Mouse (Mus musculus): ENCODE results near the gene Atg5. TPM values are rescaled to one million over a fixed set of nuclear protein-coding genes. Genes with fewer than 3 reads are reported as not detected.
"Not testable (repeated sequence)": the region's sequence is repeated elsewhere in the genome, so short reads cannot be mapped to it uniquely, and the experiment has no call there.

Atg5 gene
- polyA plus RNA-seq (2016; fragmentation: Nextera tagmentation; extraction: Ambion mirVana), result 47.0 and 49.2 TPM in 2 replicates

GRCm38 (mm10) chr10:44268145-44268860 lies at the start of gene Atg5:
Atg5 (plus strand) TSS chr10:44268358.
- under 1% methylated on average over 63 of the region's 63 CpGs for WGBS

DNA sequence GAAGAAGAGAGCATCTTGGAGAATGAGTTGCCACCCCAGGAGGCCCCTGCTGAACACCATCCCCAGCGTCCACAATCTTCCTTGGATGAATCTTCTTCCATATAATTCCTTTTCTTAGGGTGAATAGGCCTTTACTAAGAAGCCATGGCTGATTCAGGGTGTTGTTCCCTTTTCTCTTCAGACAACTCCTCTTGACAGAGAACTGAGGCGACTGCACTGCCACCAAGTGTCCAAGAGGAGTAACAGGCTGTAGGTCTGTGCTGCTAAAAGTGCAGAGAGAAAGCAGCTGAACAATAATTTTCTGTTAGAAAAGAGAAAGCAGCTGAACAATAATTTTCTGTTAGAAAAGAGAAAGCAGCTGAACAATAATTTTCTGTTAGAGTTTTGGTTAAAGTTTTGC lies 49.1 kb upstream of the Atg5 start:
- not testable (repeated sequence) for H3K27me3 ChIP-seq; H3K4me1 ChIP-seq; H3K27ac ChIP-seq; H3K9ac ChIP-seq; H3K9me3 ChIP-seq; H3K4me2 ChIP-seq (replicated peaks); H3K36me3 ChIP-seq; H3K4me3 ChIP-seq; ATAC-seq (ENCODE audit: insufficient number of reproducible peaks, insufficient read depth, low FRiP score, low TSS enrichment)
- WGBS, result 5% methylated on average over 2 of the region's 2 CpGs

More at GRCm38 (mm10) chr10:44268145-44268860, at the start of gene Atg5:
- Histone ChIP-seq H3K4me3 (peak within 1 kb of the TSS; percentile 90), H3K27ac (peak within 1 kb of the TSS; percentile 92), H3K36me3 (no peaks in the 10 kb centered on the region), H3K4me2 (replicated peaks) (peak within 1 kb of the TSS; percentile 73), H3K27me3 (no peaks in the 10 kb centered on the region), H3K4me1 (peaks cover 15% of the 10 kb centered on the region), H3K9ac (peak within 1 kb of the TSS; percentile 88), H3K9me3 (no peaks in the 10 kb centered on the region)
- peak; percentile 98 for ATAC-seq (ENCODE audit: insufficient number of reproducible peaks, insufficient read depth, low FRiP score, low TSS enrichment)

DNA sequence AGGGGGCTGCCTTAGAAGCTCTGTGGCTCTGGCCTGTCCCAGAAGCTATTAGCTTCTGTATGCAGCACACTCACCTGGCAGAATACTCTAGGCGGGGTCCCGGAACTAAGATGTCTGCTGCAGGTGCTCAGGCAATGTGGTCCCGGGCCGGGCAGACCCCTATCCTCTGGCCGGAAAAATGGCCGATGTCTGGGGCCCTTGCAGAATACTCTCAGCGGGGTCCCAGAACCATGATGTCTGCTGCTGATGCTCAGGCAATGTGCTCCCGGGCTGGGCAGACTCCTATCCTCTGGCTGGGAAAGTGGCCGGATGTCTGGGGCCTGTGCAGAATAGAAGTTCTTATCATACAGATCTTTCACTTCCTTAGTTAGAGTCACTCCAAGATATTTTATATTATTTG lies 43.8 kb upstream of the Atg5 start:
- Histone ChIP-seq H3K27me3 (no peaks in the 10 kb centered on the region), H3K9me3 (no peaks in the 10 kb centered on the region), H3K4me3 (no peak overlapping the region), H3K9ac (no peak overlapping the region), H3K4me1 (no peaks in the 10 kb centered on the region), H3K27ac (no peak overlapping the region), H3K36me3 (no peaks in the 10 kb centered on the region), H3K4me2 (replicated peaks) (no peak overlapping the region)
- WGBS, result 93% methylated on average over 9 of the region's 9 CpGs
- ATAC-seq (ENCODE audit: insufficient number of reproducible peaks, insufficient read depth, low FRiP score, low TSS enrichment), result no peak

DNA sequence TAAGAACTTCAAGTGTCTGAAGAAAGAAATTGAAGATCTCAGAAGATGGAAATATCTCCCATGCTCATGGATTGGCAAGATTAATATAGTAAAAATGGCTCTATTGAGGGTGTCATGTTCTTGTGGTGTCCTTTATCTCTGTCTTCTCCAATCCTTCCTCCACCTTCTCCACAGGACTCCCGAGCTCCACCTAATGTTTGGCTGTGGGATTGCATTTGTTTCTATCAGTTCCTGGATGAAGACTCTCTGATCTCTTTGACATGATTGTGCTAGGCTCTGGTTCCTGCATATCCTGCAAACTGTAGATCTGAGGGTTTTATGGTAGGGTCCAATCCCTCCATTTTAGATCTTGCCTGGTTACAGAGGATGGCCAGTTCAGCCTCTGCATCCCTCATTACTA lies 34.8 kb upstream of the Atg5 start:
- H3K4me3 ChIP-seq; H3K9me3 ChIP-seq; H3K9ac ChIP-seq; H3K36me3 ChIP-seq; ATAC-seq (ENCODE audit: insufficient number of reproducible peaks, insufficient read depth, low FRiP score, low TSS enrichment); H3K27ac ChIP-seq; H3K4me1 ChIP-seq; H3K4me2 ChIP-seq (replicated peaks); H3K27me3 ChIP-seq: not testable (repeated sequence)
- WGBS, result 7% methylated on average over 1 of the region's 1 CpGs

- not testable (repeated sequence) for H3K36me3 ChIP-seq; H3K4me2 ChIP-seq (replicated peaks); H3K27ac ChIP-seq; ATAC-seq (ENCODE audit: insufficient number of reproducible peaks, insufficient read depth, low FRiP score, low TSS enrichment); H3K4me3 ChIP-seq; H3K27me3 ChIP-seq; H3K9me3 ChIP-seq; H3K4me1 ChIP-seq; H3K9ac ChIP-seq
- WGBS, result 39% methylated on average over 7 of the region's 7 CpGs
These were observed 32.9 kb upstream of the Atg5 start for GRCm38 (mm10) chr10:44235298-44235697.

GRCm38 (mm10) chr10:44256624-44257023 lies 11.5 kb upstream of the Atg5 start:
- H3K4me3 ChIP-seq, result no peak overlapping the region
- H3K36me3 ChIP-seq, result no peaks in the 10 kb centered on the region
- no peaks in the 10 kb centered on the region for H3K4me1 ChIP-seq
- no peak overlapping the region for H3K4me2 ChIP-seq (replicated peaks)
- WGBS, result 38% methylated on average over 7 of the region's 7 CpGs
- ATAC-seq (ENCODE audit: insufficient number of reproducible peaks, insufficient read depth, low FRiP score, low TSS enrichment), result no peak
- no peak overlapping the region for H3K27ac ChIP-seq
- no peaks in the 10 kb centered on the region for H3K27me3 ChIP-seq
- H3K9ac ChIP-seq, result no peak overlapping the region
- H3K9me3 ChIP-seq, result no peaks in the 10 kb centered on the region

DNA sequence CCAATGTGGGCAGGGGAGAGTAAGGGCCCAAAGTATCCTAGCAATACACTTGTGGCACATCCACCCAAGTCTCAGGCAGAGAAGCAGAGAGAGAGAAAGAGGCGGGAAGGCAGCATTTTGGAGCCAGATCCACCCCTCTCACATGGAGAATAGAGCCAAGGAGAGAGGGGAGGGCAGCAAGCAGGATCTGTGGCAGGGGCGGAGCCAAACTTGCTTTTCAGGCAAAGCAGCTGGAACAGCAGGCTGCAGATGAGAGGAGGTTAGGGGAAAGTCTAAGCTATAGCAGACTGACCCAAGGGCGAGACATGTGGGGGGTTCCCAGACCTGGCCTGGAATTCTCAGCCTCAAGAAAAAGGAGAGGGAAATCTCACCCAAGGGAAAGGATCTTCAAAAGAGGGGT lies 2.3 kb upstream of the Atg5 start:
- Histone ChIP-seq H3K4me2 (replicated peaks) (no peak overlapping the region), H3K4me1 (peaks cover 15% of the 10 kb centered on the region), H3K36me3 (no peaks in the 10 kb centered on the region), H3K9me3 (no peaks in the 10 kb centered on the region), H3K4me3 (no peak overlapping the region), H3K9ac (no peak overlapping the region), H3K27me3 (no peaks in the 10 kb centered on the region), H3K27ac (no peak overlapping the region)
- 55% methylated on average over 3 of the region's 3 CpGs for WGBS
- ATAC-seq (ENCODE audit: insufficient number of reproducible peaks, insufficient read depth, low FRiP score, low TSS enrichment), result no peak

DNA sequence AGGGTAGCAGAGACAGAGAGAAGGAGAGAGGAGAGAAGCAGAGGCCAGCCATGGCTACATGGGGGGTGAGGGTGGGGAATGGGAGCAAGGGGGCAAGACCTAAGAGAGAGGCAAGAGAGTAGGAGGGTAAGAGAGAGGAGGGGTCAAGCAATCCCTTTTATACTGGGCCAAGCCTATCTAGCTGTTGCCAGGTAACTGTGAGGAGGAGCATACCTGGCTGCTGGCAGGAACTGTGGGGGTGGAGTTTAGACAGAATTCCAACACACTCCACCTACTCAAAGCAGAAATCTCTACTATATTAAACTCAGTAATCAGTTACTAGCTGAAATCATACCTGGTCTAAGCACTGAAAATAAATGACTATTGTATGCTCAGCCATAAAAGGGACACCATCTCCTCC lies 1.6 kb upstream of the Atg5 start:
- no peaks in the 10 kb centered on the region for H3K36me3 ChIP-seq
- peak overlapping the region; percentile 73; the same call in 1 of the 2 replicates for H3K4me2 ChIP-seq (replicated peaks)
- peaks cover 15% of the 10 kb centered on the region for H3K4me1 ChIP-seq
- no peaks in the 10 kb centered on the region for H3K9me3 ChIP-seq
- H3K9ac ChIP-seq, result no peak overlapping the region
- H3K4me3 ChIP-seq, result no peak overlapping the region
- no peaks in the 10 kb centered on the region for H3K27me3 ChIP-seq
- H3K27ac ChIP-seq, result no peak overlapping the region
- ATAC-seq (ENCODE audit: insufficient number of reproducible peaks, insufficient read depth, low FRiP score, low TSS enrichment), result no peak

DNA sequence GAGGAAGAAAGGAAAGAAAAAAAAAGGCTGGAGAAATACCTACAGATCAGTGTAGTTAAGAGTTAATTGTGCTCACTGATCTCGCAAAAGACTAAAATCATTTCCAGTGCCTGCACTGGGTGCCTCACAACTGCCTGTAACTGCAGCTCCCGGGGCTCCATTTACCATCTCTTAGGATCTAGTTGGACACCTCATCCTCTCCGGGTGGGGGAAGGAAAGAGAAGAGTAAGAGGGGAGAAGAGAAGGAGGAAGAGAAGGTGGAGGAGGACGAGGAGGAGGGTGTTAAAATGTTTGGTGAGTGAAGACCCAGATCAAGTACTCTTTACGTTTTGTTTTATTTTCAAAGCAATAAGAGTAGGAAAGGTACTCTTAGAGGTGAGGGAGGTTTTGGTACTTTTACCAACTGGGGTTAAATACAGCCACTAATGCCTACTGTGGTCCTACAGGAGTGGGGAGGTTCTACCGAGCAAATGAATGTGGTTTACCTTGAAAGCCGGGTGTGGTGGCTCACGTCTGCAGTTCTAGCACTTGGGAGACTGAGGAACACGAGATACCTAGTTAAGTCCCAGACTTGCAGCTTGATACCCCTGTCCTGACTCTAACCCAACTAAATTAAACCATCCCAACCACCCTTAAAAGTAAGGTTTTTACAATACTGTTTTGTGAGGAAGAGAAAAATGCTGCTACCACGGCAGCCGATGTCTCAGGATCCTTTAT lies 574 bp upstream of the Atg5 start:
- Histone ChIP-seq H3K4me3 (peak overlapping the region; percentile 90), H3K27ac (0 out of 2 replicates have a peak overlapping the region, but pooled peaks have one; percentile 19), H3K9me3 (no peaks in the 10 kb centered on the region), H3K9ac (peak overlapping the region; percentile 88), H3K4me1 (peaks cover 15% of the 10 kb centered on the region), H3K36me3 (no peaks in the 10 kb centered on the region), H3K4me2 (replicated peaks) (peak overlapping the region; percentile 73), H3K27me3 (no peaks in the 10 kb centered on the region)
- 10% methylated on average over 11 of the region's 11 CpGs for WGBS
- 0 out of 2 replicates have a peak, but pooled peaks have one; percentile 7 for ATAC-seq (ENCODE audit: insufficient number of reproducible peaks, insufficient read depth, low FRiP score, low TSS enrichment)

- H3K9me3 ChIP-seq, result no peaks in the 10 kb centered on the region
- H3K4me2 ChIP-seq (replicated peaks), result peak overlapping the region; percentile 73
- no peak for ATAC-seq (ENCODE audit: insufficient number of reproducible peaks, insufficient read depth, low FRiP score, low TSS enrichment)
- 67% methylated on average over 2 of the region's 2 CpGs for WGBS
- H3K9ac ChIP-seq, result peak overlapping the region; percentile 88; the same call in 1 of the 2 replicates
- H3K4me3 ChIP-seq, result peak overlapping the region; percentile 90
- H3K4me1 ChIP-seq, result peaks cover 15% of the 10 kb centered on the region
- no peaks in the 10 kb centered on the region for H3K27me3 ChIP-seq
- H3K36me3 ChIP-seq, result no peaks in the 10 kb centered on the region
- no peak overlapping the region for H3K27ac ChIP-seq
These were observed 1.1 kb downstream of the Atg5 start for GRCm38 (mm10) chr10:44269211-44269610.

DNA sequence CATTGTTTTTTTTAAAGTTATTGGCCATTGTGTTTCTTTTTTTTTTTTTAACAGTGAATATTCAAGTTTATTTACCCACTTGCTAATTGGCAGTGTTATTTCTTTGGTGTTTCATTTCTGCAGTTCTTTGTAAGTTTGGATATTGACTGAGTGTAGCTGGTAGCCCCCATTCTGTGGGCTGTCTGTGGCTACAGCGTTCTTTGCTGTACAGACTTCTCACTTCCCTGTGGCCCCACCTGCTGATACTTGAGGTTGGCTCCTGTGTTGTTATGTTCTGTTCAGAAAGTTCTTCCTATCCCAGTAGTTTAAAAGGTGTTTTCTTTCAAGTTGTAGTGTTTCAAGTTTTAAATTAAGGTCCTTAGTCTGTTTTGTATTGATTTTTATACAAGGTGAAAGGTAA lies 14.2 kb downstream of the Atg5 start:
- Histone ChIP-seq H3K9me3 (no peaks in the 10 kb centered on the region), H3K36me3 (peaks cover 12% of the 10 kb centered on the region; the same call in 1 of the 2 replicates), H3K27me3 (no peaks in the 10 kb centered on the region), H3K27ac (no peak overlapping the region), H3K4me3 (no peak overlapping the region), H3K4me1 (no peaks in the 10 kb centered on the region), H3K9ac (no peak overlapping the region), H3K4me2 (replicated peaks) (no peak overlapping the region)
- 76% methylated on average over 1 of the region's 1 CpGs for WGBS
- ATAC-seq (ENCODE audit: insufficient number of reproducible peaks, insufficient read depth, low FRiP score, low TSS enrichment), result no peak

- Histone ChIP-seq H3K27ac (no peak overlapping the region), H3K27me3 (no peaks in the 10 kb centered on the region), H3K9me3 (no peaks in the 10 kb centered on the region), H3K4me2 (replicated peaks) (no peak overlapping the region), H3K4me1 (no peaks in the 10 kb centered on the region), H3K9ac (no peak overlapping the region), H3K36me3 (peaks cover 26% of the 10 kb centered on the region), H3K4me3 (no peak overlapping the region)
- WGBS, result 62% methylated on average over 1 of the region's 1 CpGs
- no peak for ATAC-seq (ENCODE audit: insufficient number of reproducible peaks, insufficient read depth, low FRiP score, low TSS enrichment)
These were observed 16.9 kb downstream of the Atg5 start for GRCm38 (mm10) chr10:44285106-44285505.
